Mouse (Mus musculus) megakaryocyte progenitor cell, adult 5-6 weeks (primary cell): ENCODE measurements at regions not wholly inside any gene's neighbourhood (a gene's known extent, or its start where the extent isn't known, plus 50 kb on each side); places are given as distances from the start of the nearest gene placed in this dataset.

Source experiments
- ATAC-seq: replicated peaks from 2 replicates; pipeline ENCODE4 v1.8.0; 2016; ENCODE audit warnings: mild to moderate bottlenecking, moderate TSS enrichment, inconsistent platforms; ENCODE audit not compliant: poor library complexity

GRCm38 (mm10) chr13:118849541-118849940 is 179.9 kb downstream of the Fgf10 start:
- ATAC-seq = no peak

- ATAC-seq = no peak
These were observed 181.1 kb downstream of the Fgf10 start for GRCm38 (mm10) chr13:118850708-118851107.

- no peak for ATAC-seq
These were observed 216.8 kb downstream of the Fgf10 start for GRCm38 (mm10) chr13:118886339-118886810.

- ATAC-seq = no peak
These were observed 225.5 kb downstream of the Fgf10 start for GRCm38 (mm10) chr13:118895079-118895478.

GRCm38 (mm10) chr13:118901950-118902349 is 232.4 kb downstream of the Fgf10 start:
- ATAC-seq = no peak

- ATAC-seq = no peak
These were observed 240.8 kb downstream of the Fgf10 start for GRCm38 (mm10) chr13:118910351-118910750.

- no peak for ATAC-seq
These were observed 271.2 kb downstream of the Fgf10 start for GRCm38 (mm10) chr13:118940786-118941185.

- ATAC-seq = no peak
These were observed 296.6 kb downstream of the Fgf10 start for GRCm38 (mm10) chr13:118966120-118966676.

GRCm38 (mm10) chr13:118967707-118968106 is 298.1 kb downstream of the Fgf10 start:
- no peak for ATAC-seq

GRCm38 (mm10) chr13:118975008-118975407 is 305.4 kb downstream of the Fgf10 start:
- no peak for ATAC-seq

GRCm38 (mm10) chr13:118975519-118975918 is 305.9 kb downstream of the Fgf10 start:
- ATAC-seq = no peak

- ATAC-seq = no peak
These were observed 309.9 kb downstream of the Fgf10 start for GRCm38 (mm10) chr13:118979505-118979904.

GRCm38 (mm10) chr13:118981196-118981810 is 311.7 kb downstream of the Fgf10 start:
- ATAC-seq = no peak

GRCm38 (mm10) chr13:118985285-118985684 is 315.7 kb downstream of the Fgf10 start:
- no peak for ATAC-seq

GRCm38 (mm10) chr13:119025305-119025975 is 355.8 kb downstream of the Fgf10 start:
- no peak for ATAC-seq

- ATAC-seq = no peak
These were observed 370.0 kb downstream of the Fgf10 start for GRCm38 (mm10) chr13:119039616-119040015.

- no peak for ATAC-seq
These were observed 375.5 kb downstream of the Fgf10 start for GRCm38 (mm10) chr13:119045112-119045511.

GRCm38 (mm10) chr13:119068745-119069580 is 359.4 kb upstream of the Paip1 start:
- ATAC-seq = no peak

- ATAC-seq = no peak
These were observed 358.8 kb upstream of the Paip1 start for GRCm38 (mm10) chr13:119069581-119069936.

GRCm38 (mm10) chr13:119079243-119079642 is 349.2 kb upstream of the Paip1 start:
- no peak for ATAC-seq

- no peak for ATAC-seq
These were observed 346.7 kb upstream of the Paip1 start for GRCm38 (mm10) chr13:119081691-119082090.
